ENCODE assay signal across 25 mouse cellular contexts in genomic region chr13:7357071-7357470, GRCm38 (mm10).
A peak's percentile ranks its signal among the peaks of the same experiment; 100 is the strongest.
DNase-seq lines count a peak whose midpoint lies in the region; ATAC-seq and TF ChIP-seq lines count a peak whose summit lies in the region.
"Had no signal": no experiment of that assay in that cellular context is flagged by ENCODE, and none has a peak within 500 bp of the region (broad histone marks: within the 10 kb centered on the region; RNA-seq: fewer than 3 reads in every experiment).

No protein-coding gene starts in this region.

- no peak for TF ChIP-seq CTCF in midbrain, postnatal 0 days (IDR thresholded peaks at IDR 0.05)
- TF ChIP-seq CTCF in brain, embryonic 14.5 days (IDR thresholded peaks at IDR 0.05; ENCODE audit: borderline replicate concordance, extremely low read depth, insufficient read depth, insufficient read length) = no peak

- H3K4me2 ChIP-seq in midbrain, embryonic 13.5 days (replicated peaks) = no peak overlapping the region
- no peak overlapping the region for H3K4me2 ChIP-seq in midbrain, embryonic 15.5 days
- H3K4me2 ChIP-seq in midbrain, postnatal 0 days (ENCODE audit: low read depth, low read length, poor library complexity, severe bottlenecking) = no peak overlapping the region
- H3K4me2 ChIP-seq: embryonic facial prominence, embryonic 12.5 days; forebrain, embryonic 12.5 days had no signal

- no peak for DNase-seq in midbrain, embryonic 10.5 days (ENCODE audit: low spot score)
- no peak for DNase-seq in midbrain, postnatal 0 days (ENCODE audit: low spot score)
- peak; percentile 52 for DNase-seq in brain, embryonic 14.5 days (ENCODE audit: low read depth)
- DNase-seq in layer of hippocampus, postnatal 25 days (ENCODE audit: extremely low spot score in 1 of 2, low spot score in 1 of 2) = no peak
- no peak for DNase-seq in forebrain, embryonic 10.5 days (ENCODE audit: extremely low spot score, low spot score)
- DNase-seq: adrenal gland, adult 8-10 months; adrenal gland, postnatal 14 days; B cell, adult 2 months; cerebellum, adult 11-12 months; cerebellum, adult 2 months; cerebellum, adult 9-10 months; cerebellum, postnatal 10 days; cerebellum, postnatal 25 days had no signal

- no peaks in the 10 kb centered on the region for H3K9me3 ChIP-seq in midbrain, embryonic 13.5 days
- H3K9me3 ChIP-seq in midbrain, embryonic 10.5 days (replicated peaks) = no peaks in the 10 kb centered on the region
- no peaks in the 10 kb centered on the region for H3K9me3 ChIP-seq in midbrain, embryonic 15.5 days
- H3K9me3 ChIP-seq in midbrain, postnatal 0 days (ENCODE audit: low read length) = no peaks in the 10 kb centered on the region
- no peaks in the 10 kb centered on the region for H3K9me3 ChIP-seq in forebrain, embryonic 10.5 days
- H3K9me3 ChIP-seq: embryonic facial prominence, embryonic 10.5 days; embryonic facial prominence, embryonic 12.5 days; forebrain, embryonic 12.5 days; G1E had no signal

- no peak overlapping the region for H3K4me3 ChIP-seq in midbrain, embryonic 13.5 days (replicated peaks)
- no peak overlapping the region for H3K4me3 ChIP-seq in midbrain, embryonic 10.5 days
- H3K4me3 ChIP-seq in midbrain, embryonic 15.5 days = no peak overlapping the region
- H3K4me3 ChIP-seq in midbrain, postnatal 0 days (ENCODE audit: low read depth, low read length) = no peak overlapping the region
- H3K4me3 ChIP-seq in forebrain, embryonic 10.5 days = no peak overlapping the region
- H3K4me3 ChIP-seq: embryonic facial prominence, embryonic 10.5 days; embryonic facial prominence, embryonic 12.5 days; forebrain, embryonic 12.5 days had no signal

- no peak overlapping the region for H3K27ac ChIP-seq in midbrain, embryonic 13.5 days
- H3K27ac ChIP-seq in midbrain, embryonic 10.5 days (replicated peaks) = no peak overlapping the region
- no peak overlapping the region for H3K27ac ChIP-seq in midbrain, embryonic 15.5 days
- no peak overlapping the region for H3K27ac ChIP-seq in midbrain, postnatal 0 days (ENCODE audit: low read depth, low read length)
- no peak overlapping the region for H3K27ac ChIP-seq in forebrain, embryonic 10.5 days
- H3K27ac ChIP-seq: embryonic facial prominence, embryonic 10.5 days; embryonic facial prominence, embryonic 12.5 days; forebrain, embryonic 12.5 days had no signal

- H3K4me1 ChIP-seq in midbrain, embryonic 13.5 days (replicated peaks) = no peaks in the 10 kb centered on the region
- no peaks in the 10 kb centered on the region for H3K4me1 ChIP-seq in midbrain, embryonic 10.5 days
- no peaks in the 10 kb centered on the region for H3K4me1 ChIP-seq in midbrain, embryonic 15.5 days
- H3K4me1 ChIP-seq in midbrain, postnatal 0 days (ENCODE audit: insufficient read depth, low read length) = no peaks in the 10 kb centered on the region
- no peaks in the 10 kb centered on the region for H3K4me1 ChIP-seq in forebrain, embryonic 10.5 days
- H3K4me1 ChIP-seq: embryonic facial prominence, embryonic 10.5 days; embryonic facial prominence, embryonic 12.5 days; forebrain, embryonic 12.5 days had no signal

- WGBS in midbrain, embryonic 13.5 days = 74% methylated on average over 3 of the region's 3 CpGs
- 84% methylated on average over 3 of the region's 3 CpGs for WGBS in midbrain, embryonic 10.5 days
- WGBS in midbrain, embryonic 15.5 days = 58% methylated on average over 3 of the region's 3 CpGs
- WGBS in midbrain, postnatal 0 days = 56% methylated on average over 3 of the region's 3 CpGs
- WGBS in forebrain, embryonic 10.5 days = 83% methylated on average over 3 of the region's 3 CpGs

- no peaks in the 10 kb centered on the region for H3K36me3 ChIP-seq in midbrain, embryonic 13.5 days
- no peaks in the 10 kb centered on the region for H3K36me3 ChIP-seq in midbrain, embryonic 10.5 days
- H3K36me3 ChIP-seq in midbrain, embryonic 15.5 days (replicated peaks) = no peaks in the 10 kb centered on the region
- H3K36me3 ChIP-seq in midbrain, postnatal 0 days (ENCODE audit: insufficient read depth, low read length) = no peaks in the 10 kb centered on the region
- H3K36me3 ChIP-seq in forebrain, embryonic 10.5 days (replicated peaks) = no peaks in the 10 kb centered on the region
- H3K36me3 ChIP-seq: embryonic facial prominence, embryonic 10.5 days; embryonic facial prominence, embryonic 12.5 days; forebrain, embryonic 12.5 days; G1E had no signal

- no peak overlapping the region for H3K9ac ChIP-seq in midbrain, embryonic 13.5 days (replicated peaks)
- H3K9ac ChIP-seq in midbrain, embryonic 15.5 days = no peak overlapping the region
- no peak overlapping the region for H3K9ac ChIP-seq in midbrain, postnatal 0 days (replicated peaks; ENCODE audit: low read length, poor library complexity, severe bottlenecking)
- H3K9ac ChIP-seq: embryonic facial prominence, embryonic 12.5 days; forebrain, embryonic 12.5 days had no signal

- no peak for TF ChIP-seq POLR2A in brain, embryonic 14.5 days (IDR thresholded peaks at IDR 0.05; ENCODE audit: borderline replicate concordance, extremely low read depth, insufficient read depth, insufficient read length, poor library complexity, severe bottlenecking)

- peak; percentile 62 for ATAC-seq in midbrain, embryonic 13.5 days
- 0 out of 2 replicates have a peak, but pooled peaks have one; percentile 42 for ATAC-seq in midbrain, embryonic 15.5 days (replicated peaks)
- no peak for ATAC-seq in midbrain, postnatal 0 days (ENCODE audit: low FRiP score)
- ATAC-seq: activated CD4-positive, CD25-positive, alpha-beta regulatory T cell, adult 4 months; CD4-positive, CD25-positive, alpha-beta regulatory T cell, adult 4 months; forebrain, embryonic 14.5 days; forebrain, embryonic 16.5 days; Patski had no signal

- H3K27me3 ChIP-seq in midbrain, embryonic 13.5 days = no peaks in the 10 kb centered on the region
- H3K27me3 ChIP-seq in midbrain, embryonic 10.5 days (ENCODE audit: low read depth, poor library complexity, severe bottlenecking) = no peaks in the 10 kb centered on the region
- H3K27me3 ChIP-seq in midbrain, embryonic 15.5 days (replicated peaks) = no peaks in the 10 kb centered on the region
- no peaks in the 10 kb centered on the region for H3K27me3 ChIP-seq in midbrain, postnatal 0 days (ENCODE audit: insufficient read depth, low read length)
- no peaks in the 10 kb centered on the region for H3K27me3 ChIP-seq in forebrain, embryonic 10.5 days (ENCODE audit: poor library complexity, severe bottlenecking)
- H3K27me3 ChIP-seq: CH12.LX; embryonic facial prominence, embryonic 12.5 days; forebrain, embryonic 12.5 days; Patski had no signal
